Mouse (Mus musculus) cortical plate, adult 2 months (tissue): Measurements from ENCODE around the gene Tln2. TPM values are rescaled to one million over a fixed set of nuclear protein-coding genes. Genes with fewer than 3 reads are reported as not detected.

Experiments used
- H3K27ac ChIP-seq: fragments of 200-500 bp; 2 replicates; pipeline ENCODE4 v1.5.1; 2012; ENCODE audit warnings: low read length, control low read depth, inconsistent platforms; ENCODE audit not compliant: insufficient read depth
- H3K4me1 ChIP-seq: fragments of 200-500 bp; 2 replicates; pipeline ENCODE4 v1.6.1; 2011; ENCODE audit warnings: low read length; ENCODE audit not compliant: control insufficient read depth, insufficient read depth
- H3K4me3 ChIP-seq: fragments of 200-500 bp; 2 replicates; pipeline ENCODE4 v1.5.1; 2011; ENCODE audit warnings: mild to moderate bottlenecking, low read length, control low read depth; ENCODE audit not compliant: insufficient read depth
- CTCF ChIP-seq: fragments of 200-500 bp; IDR thresholded peaks from 2 replicates; pipeline ENCODE4 v1.5.1; 2011; ENCODE audit warnings: mild to moderate bottlenecking, control low read depth, low read length; ENCODE audit not compliant: insufficient read depth; ENCODE audit errors: extremely low read depth
- POLR2A ChIP-seq: fragments of 200-500 bp; IDR thresholded peaks from 2 replicates; pipeline ENCODE4 v1.6.1; 2011; ENCODE audit warnings: mild to moderate bottlenecking, low read length, control low read depth; ENCODE audit not compliant: insufficient read depth; ENCODE audit errors: extremely low read depth
- polyA plus RNA-seq: library from polyadenylated mRNA; depleted of rRNA; stranded (reverse); fragments of >200 nt; gene quantifications from 2 replicates; pipeline ENCODE4 v1.2.3, GENCODE M21; 2012

The Tln2 gene
- polyA plus RNA-seq, 1 experiment, result 36.6 TPM

GRCm38 (mm10) chr9:67587111-67587510 is 27.6 kb upstream of the Tln2 start:
- Histone ChIP-seq H3K4me3 (no peak overlapping the region), H3K4me1 (peaks cover 2% of the 10 kb centered on the region; the same call in 1 of the 2 replicates), H3K27ac (no peak overlapping the region)
- TF ChIP-seq CTCF (no peak), POLR2A (no peak)

GRCm38 (mm10) chr9:67586489-67586888 is 27.0 kb upstream of the Tln2 start:
- Histone ChIP-seq H3K4me1 (peaks cover 5% of the 10 kb centered on the region), H3K4me3 (no peak overlapping the region), H3K27ac (no peak overlapping the region)
- TF ChIP-seq POLR2A (no peak), CTCF (no peak)

- TF ChIP-seq POLR2A, result no peak
- no peak for TF ChIP-seq CTCF
- Histone ChIP-seq H3K4me3 (no peak overlapping the region), H3K4me1 (peaks cover 5% of the 10 kb centered on the region), H3K27ac (no peak overlapping the region)
Observed at GRCm38 (mm10) chr9:67584871-67585270, 25.4 kb upstream of the Tln2 start.

- TF ChIP-seq POLR2A, result no peak
- no peak overlapping the region for H3K27ac ChIP-seq
- H3K4me1 ChIP-seq, result peaks cover 5% of the 10 kb centered on the region
Observed at GRCm38 (mm10) chr9:67581581-67582280, 22.2 kb upstream of the Tln2 start.

GRCm38 (mm10) chr9:67579541-67579940 is 20.0 kb upstream of the Tln2 start:
- Histone ChIP-seq H3K4me3 (no peak overlapping the region), H3K27ac (no peak overlapping the region), H3K4me1 (peaks cover 8% of the 10 kb centered on the region)
- TF ChIP-seq CTCF (no peak), POLR2A (no peak)

More at GRCm38 (mm10) chr9:67581581-67582280, 22.2 kb upstream of the Tln2 start:
- no peak overlapping the region for H3K4me3 ChIP-seq

- H3K4me3 ChIP-seq, result no peak overlapping the region
- no peak overlapping the region for H3K27ac ChIP-seq
- H3K4me1 ChIP-seq, result peaks cover 6% of the 10 kb centered on the region; the same call in 1 of the 2 replicates
- TF ChIP-seq CTCF (no peak), POLR2A (no peak)
Observed at GRCm38 (mm10) chr9:67574721-67575248, 15.3 kb upstream of the Tln2 start.

- no peak for TF ChIP-seq POLR2A
- no peak for TF ChIP-seq CTCF
- H3K4me3 ChIP-seq, result no peak overlapping the region
- H3K4me1 ChIP-seq, result peaks cover 6% of the 10 kb centered on the region; the same call in 1 of the 2 replicates
- no peak overlapping the region for H3K27ac ChIP-seq
Observed at GRCm38 (mm10) chr9:67573683-67573979, 14.1 kb upstream of the Tln2 start.

GRCm38 (mm10) chr9:67572790-67573682 is 13.5 kb upstream of the Tln2 start:
- Histone ChIP-seq H3K27ac (no peak overlapping the region), H3K4me1 (peaks cover 6% of the 10 kb centered on the region; the same call in 1 of the 2 replicates), H3K4me3 (no peak overlapping the region)
- TF ChIP-seq CTCF (no peak), POLR2A (no peak)

- TF ChIP-seq CTCF, result no peak
- no peak for TF ChIP-seq POLR2A
- Histone ChIP-seq H3K4me3 (no peak overlapping the region), H3K4me1 (0 out of 2 replicates have a peak, but pooled peaks cover 1% of the 10 kb centered on the region), H3K27ac (no peak overlapping the region)
Observed at GRCm38 (mm10) chr9:67565801-67566258, 6.3 kb upstream of the Tln2 start.
